Mouse (Mus musculus) brain, embryonic 14.5 days (tissue): ENCODE results near the gene Itih4.

Experiments used
- CTCF ChIP-seq: fragments of 200-500 bp; IDR thresholded peaks from 2 replicates; pipeline ENCODE4 v1.5.1; 2012; ENCODE audit warnings: inconsistent platforms, mild to moderate bottlenecking, moderate library complexity, borderline replicate concordance; ENCODE audit not compliant: insufficient read depth, insufficient read length; ENCODE audit errors: extremely low read depth
- POLR2A ChIP-seq: fragments of 200-500 bp; IDR thresholded peaks from 2 replicates; pipeline ENCODE4 v1.6.1; 2012; ENCODE audit warnings: mild to moderate bottlenecking, inconsistent platforms, borderline replicate concordance; ENCODE audit not compliant: poor library complexity, insufficient read depth, insufficient read length, severe bottlenecking; ENCODE audit errors: extremely low read depth

GRCm38 (mm10) chr14:30885298-30885697 is 978 bp upstream of the Itih4 start:
- TF ChIP-seq CTCF: no peak
- no peak for TF ChIP-seq POLR2A
